Mouse (Mus musculus) ovary, adult 2 months (tissue): ENCODE results near the gene Atp6v0a4. TPM values are rescaled to one million over a fixed set of nuclear protein-coding genes. Genes with fewer than 3 reads are reported as not detected.

Experiments used
- polyA plus RNA-seq: library from polyadenylated mRNA; depleted of rRNA; stranded (reverse); fragments of >200 nt; gene quantifications from 2 replicates; pipeline ENCODE4 v1.2.3, GENCODE M21; 2012; rRNA removed

Atp6v0a4 gene
- polyA plus RNA-seq = 2.2 and 9.3 TPM in 2 replicates

GRCm38 (mm10) chr6:38124207-38124835, at the start of gene Atp6v0a4:
TSS of gene Atp6v0a4 (minus strand) at chr6:38124586.

DNA sequence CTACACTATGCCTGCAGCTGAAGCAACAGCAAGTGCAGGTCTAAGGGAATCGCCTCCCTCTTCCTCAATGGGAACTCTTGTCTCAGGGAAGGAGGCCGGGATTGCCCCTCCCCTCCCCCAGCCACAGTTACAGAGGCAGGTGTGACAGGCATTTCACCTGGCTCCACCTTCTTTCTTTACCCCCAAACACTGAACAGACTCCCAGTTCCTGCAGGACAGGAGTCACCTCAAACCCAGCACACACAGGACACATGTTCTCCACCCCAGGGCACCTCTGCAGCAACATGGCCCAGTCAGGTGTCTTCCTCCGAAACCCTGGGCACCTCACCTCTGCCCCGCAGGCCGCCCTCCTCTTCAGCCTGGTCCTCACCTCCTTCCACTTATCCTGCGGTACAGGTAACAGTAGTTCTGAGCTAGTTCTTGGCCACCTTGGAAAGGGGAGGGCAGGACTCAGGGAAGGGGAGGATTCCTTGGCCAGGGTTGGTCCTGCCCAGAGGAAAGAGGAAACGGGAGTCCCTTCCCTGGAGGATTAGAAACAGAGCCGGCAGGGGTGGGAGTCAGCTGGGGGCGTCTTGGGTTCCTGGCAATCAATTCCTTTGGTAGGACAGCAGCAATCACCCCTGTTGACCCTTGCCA, 15.1 kb downstream of the Atp6v0a4 start, which contains the start of gene Tmem213:
Gene Tmem213, plus strand, starts transcription at position 96 of the 636 bp plus-strand sequence.

DNA sequence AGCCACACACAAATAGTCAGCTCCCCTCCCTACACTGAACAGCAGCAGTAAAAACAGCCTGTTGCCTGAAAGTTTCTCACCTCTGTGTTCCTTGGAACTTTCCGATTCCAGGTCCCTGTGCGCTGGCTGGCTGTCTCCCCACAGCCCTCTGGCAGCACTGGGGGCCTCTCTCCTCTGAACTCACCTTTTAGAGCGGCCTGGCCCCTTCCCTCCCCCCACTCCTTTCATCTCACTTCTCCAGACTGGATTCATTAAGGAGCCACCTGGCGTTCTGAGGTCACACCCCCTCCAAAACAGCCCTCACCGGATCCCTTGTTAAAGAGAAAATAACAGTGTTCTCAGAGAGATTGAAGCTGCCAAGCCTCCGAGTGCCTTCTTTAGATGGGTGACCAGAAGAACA, 77.5 kb downstream of the Atp6v0a4 start, which contains the start of gene Svopl:
Gene Svopl, minus strand, starts transcription at position 159 of the 400 bp plus-strand sequence.

Other genes starting within 250 kb of the Atp6v0a4 start
- gene Svopl, start 77.6 kb downstream of the Atp6v0a4 start, polyA plus RNA-seq = 1.3 TPM in 2 replicates
- 3.4 and 5.0 TPM in 2 replicates for gene Tmem213, start 15.3 kb downstream of the Atp6v0a4 start, polyA plus RNA-seq
- 11.6 and 12.0 TPM in 2 replicates for gene D630045J12Rik, start 129.4 kb upstream of the Atp6v0a4 start, polyA plus RNA-seq
- gene Zc3hav1l, start 174.7 kb upstream of the Atp6v0a4 start, polyA plus RNA-seq = 13.9 and 16.1 TPM in 2 replicates
- 35.9 and 36.0 TPM in 2 replicates for gene Zc3hav1, start 230.0 kb upstream of the Atp6v0a4 start, polyA plus RNA-seq